Mouse (Mus musculus) liver, postnatal 0 days (tissue): Measurements from ENCODE around the gene Sgms1. TPM values are rescaled to one million over a fixed set of nuclear protein-coding genes. Genes with fewer than 3 reads are reported as not detected.

Experiments used
- ATAC-seq: fragments of 200-750 bp; cut with Nextera tagmentation; 2 replicates; pipeline ENCODE4 v1.8.0; 2017; ENCODE audit warnings: mild to moderate bottlenecking, moderate library complexity
- DNase-seq: peaks from one replicate; pipeline ENCODE4 v3.0.0-alpha.2; 2016
- H3K27ac ChIP-seq: fragments of 300-500 bp; sonication (generic); 2 replicates; pipeline ENCODE4 v1.5.1; 2014; ENCODE audit warnings: antibody characterized with exemption, moderate library complexity, mild to moderate bottlenecking, low read depth
- H3K27me3 ChIP-seq: fragments of 300-500 bp; sonication (generic); 2 replicates; pipeline ENCODE4 v1.6.1; 2014; ENCODE audit warnings: low read length, control low read depth, mixed read lengths; ENCODE audit not compliant: insufficient read depth
- H3K36me3 ChIP-seq: fragments of 300-500 bp; sonication (generic); replicated peaks from 2 replicates; pipeline ENCODE4 v1.6.1; 2014; ENCODE audit warnings: mild to moderate bottlenecking, control low read depth, low read length, moderate library complexity, mixed read lengths; ENCODE audit not compliant: insufficient read depth
- H3K4me1 ChIP-seq: fragments of 300-500 bp; sonication (generic); 2 replicates; pipeline ENCODE4 v1.6.1; 2014; ENCODE audit warnings: antibody characterized with exemption, mild to moderate bottlenecking, control low read depth; ENCODE audit not compliant: insufficient read depth
- H3K4me2 ChIP-seq: fragments of 300-500 bp; sonication (generic); 2 replicates; pipeline ENCODE4 v1.6.1; 2014; ENCODE audit warnings: low read depth, mild to moderate bottlenecking, low read length, moderate library complexity, mixed read lengths
- H3K4me3 ChIP-seq: fragments of 300-500 bp; sonication (generic); 2 replicates; pipeline ENCODE4 v1.5.1; 2014; ENCODE audit warnings: low read depth, low read length
- H3K9ac ChIP-seq: fragments of 300-500 bp; sonication (generic); replicated peaks from 2 replicates; pipeline ENCODE4 v1.6.1; 2014; ENCODE audit warnings: mild to moderate bottlenecking, moderate library complexity
- H3K9me3 ChIP-seq: fragments of 300-500 bp; sonication (generic); 2 replicates; pipeline ENCODE4 v1.6.1; 2016; ENCODE audit warnings: mild to moderate bottlenecking, control low read depth, low read length, mixed read lengths
- CTCF ChIP-seq: sonication (generic); IDR thresholded peaks from 2 replicates; pipeline ENCODE4 v1.5.1; 2016; ENCODE audit warnings: antibody characterized with exemption, low read depth
- EP300 ChIP-seq: IDR thresholded peaks from 2 replicates; pipeline ENCODE4 v1.6.1; 2016; ENCODE audit warnings: antibody characterized with exemption, low read depth, mild to moderate bottlenecking
- WGBS: fragments of 180-500 bp; shearing (Covaris S2); extraction: QIAGEN DNeasy Blood & Tissue Kit; methylation state at CpG from one replicate; pipeline ENCODE4 v1.1.7; 2014; ENCODE audit not compliant: insufficient replicate concordance; 5-methylcytosine and 5-hydroxymethylcytosine counted together
- polyA plus RNA-seq: library from polyadenylated mRNA; unstranded; fragments of >200 nt; fragmentation: Nextera tagmentation; extraction: Ambion mirVana; gene quantifications from 2 replicates; pipeline ENCODE4 v1.2.1, GENCODE M21; 2015

Sgms1 gene
- 16.0 and 17.4 TPM in 2 replicates for polyA plus RNA-seq

- Histone ChIP-seq H3K27ac (peak within 1 kb of the TSS; percentile 93), H3K4me1 (peaks cover 19% of the 10 kb centered on the region), H3K4me2 (peak within 1 kb of the TSS; percentile 97), H3K9ac (peak within 1 kb of the TSS; percentile 79), H3K36me3 (no peaks in the 10 kb centered on the region), H3K4me3 (peak within 1 kb of the TSS; percentile 82), H3K9me3 (no peaks in the 10 kb centered on the region), H3K27me3 (peaks cover 13% of the 10 kb centered on the region; the same call in 1 of the 2 replicates)
- TF ChIP-seq CTCF: no peak
- DNase-seq: peak; percentile 91
- 2% methylated on average over 53 of the region's 68 CpGs for WGBS
- peak; percentile 90 for ATAC-seq
Observed at GRCm38 (mm10) chr19:32389001-32389871, at the start of gene Sgms1. Gene Sgms1, minus strand, starts transcription at chr19:32389714.

DNA sequence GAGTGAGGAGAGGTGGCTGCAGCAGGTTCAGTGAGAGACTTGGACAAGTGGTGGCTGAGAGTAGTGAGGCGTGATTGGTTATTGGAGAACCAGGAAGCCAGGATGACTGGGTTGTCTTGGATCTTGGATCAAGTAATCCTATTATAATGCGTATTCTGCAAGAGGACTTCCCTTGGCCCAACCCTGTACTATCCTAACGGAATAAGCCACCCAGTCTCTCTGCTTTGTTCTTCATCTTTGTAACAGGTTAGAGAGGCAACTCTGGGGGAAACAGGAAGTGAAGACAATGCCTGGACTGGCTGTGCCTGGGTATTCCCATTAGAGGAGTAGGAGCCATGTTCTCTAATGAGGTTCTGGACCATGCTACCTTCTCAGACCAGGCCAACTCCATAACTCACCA lies 36.3 kb upstream of the Sgms1 start:
- TF ChIP-seq CTCF (no peak), EP300 (no peak)
- ATAC-seq (no peak), DNase-seq (no peak)
- Histone ChIP-seq H3K4me1 (no peaks in the 10 kb centered on the region), H3K4me3 (no peak overlapping the region), H3K9me3 (no peaks in the 10 kb centered on the region), H3K27ac (no peak overlapping the region), H3K4me2 (no peak overlapping the region), H3K27me3 (no peaks in the 10 kb centered on the region), H3K36me3 (no peaks in the 10 kb centered on the region), H3K9ac (no peak overlapping the region)
- 86% methylated on average over 3 of the region's 3 CpGs for WGBS

- no peak for DNase-seq
- Histone ChIP-seq H3K36me3 (no peaks in the 10 kb centered on the region), H3K4me2 (no peak overlapping the region), H3K9me3 (no peaks in the 10 kb centered on the region), H3K27me3 (no peaks in the 10 kb centered on the region), H3K4me3 (no peak overlapping the region), H3K27ac (no peak overlapping the region), H3K9ac (no peak overlapping the region), H3K4me1 (no peaks in the 10 kb centered on the region)
- TF ChIP-seq CTCF: no peak
- no peak for TF ChIP-seq EP300
- 83% methylated on average over 3 of the region's 3 CpGs for WGBS
- no peak for ATAC-seq
Observed at GRCm38 (mm10) chr19:32424706-32425105, 35.2 kb upstream of the Sgms1 start.

GRCm38 (mm10) chr19:32419069-32419468 lies 29.6 kb upstream of the Sgms1 start:
- DNase-seq: no peak
- Histone ChIP-seq H3K4me2 (no peak overlapping the region), H3K4me3 (no peak overlapping the region), H3K27ac (no peak overlapping the region), H3K27me3 (no peaks in the 10 kb centered on the region), H3K9ac (no peak overlapping the region), H3K36me3 (no peaks in the 10 kb centered on the region), H3K4me1 (no peaks in the 10 kb centered on the region), H3K9me3 (no peaks in the 10 kb centered on the region)
- WGBS: 66% methylated on average over 3 of the region's 3 CpGs
- ATAC-seq: no peak
- TF ChIP-seq CTCF: no peak
- TF ChIP-seq EP300: no peak

GRCm38 (mm10) chr19:32416692-32417317 lies 27.3 kb upstream of the Sgms1 start:
- Histone ChIP-seq H3K36me3 (no peaks in the 10 kb centered on the region), H3K4me2 (no peak overlapping the region), H3K4me1 (no peaks in the 10 kb centered on the region), H3K4me3 (no peak overlapping the region), H3K9ac (no peak overlapping the region), H3K27ac (no peak overlapping the region), H3K9me3 (no peaks in the 10 kb centered on the region), H3K27me3 (no peaks in the 10 kb centered on the region)
- no peak for DNase-seq
- WGBS: 65% methylated on average over 7 of the region's 7 CpGs
- ATAC-seq: no peak
- TF ChIP-seq CTCF (no peak), EP300 (0 out of 2 replicates have a peak, but pooled peaks have one; percentile 22)

DNA sequence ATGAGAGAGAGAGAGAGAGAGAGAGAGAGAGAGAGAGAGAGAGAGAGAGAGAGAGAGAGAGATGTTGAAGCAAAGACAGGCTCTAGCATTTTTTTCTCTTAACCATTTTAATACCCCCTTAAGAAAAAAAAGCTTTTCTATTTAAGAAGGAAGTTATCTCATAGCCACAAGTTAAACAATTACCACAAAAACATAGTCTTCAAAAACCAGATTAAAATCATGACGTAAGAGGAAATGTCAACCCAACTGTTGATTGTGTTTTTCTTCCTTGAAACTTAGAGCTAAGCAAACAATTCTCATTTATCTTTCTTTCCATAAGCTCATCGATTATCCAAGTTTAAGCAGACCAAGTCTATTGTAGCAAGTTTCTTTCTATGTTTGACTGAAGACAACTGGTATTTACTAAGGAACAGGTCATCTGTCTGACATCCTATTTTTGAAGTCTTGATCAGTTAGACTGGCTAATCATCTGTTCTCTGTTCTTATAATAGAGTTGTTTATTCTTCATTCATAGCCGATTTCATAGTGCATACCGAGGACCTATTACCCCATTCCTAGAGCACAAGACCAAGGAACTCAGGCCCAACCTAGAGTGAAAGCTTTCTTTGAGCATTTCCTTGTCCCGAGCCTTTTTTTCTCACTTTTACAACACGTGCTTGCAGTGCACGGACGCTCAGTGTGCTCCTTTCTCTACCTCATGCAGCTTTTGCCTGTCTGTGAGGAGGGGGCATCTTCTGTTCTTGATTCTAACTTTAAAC lies 20.3 kb upstream of the Sgms1 start:
- no peak for DNase-seq

More for the DNA sequence above, 20.3 kb upstream of the Sgms1 start:
- no peak overlapping the region for H3K4me3 ChIP-seq
- no peak overlapping the region for H3K4me2 ChIP-seq
- no peak overlapping the region for H3K27ac ChIP-seq
- no peaks in the 10 kb centered on the region for H3K36me3 ChIP-seq
- TF ChIP-seq CTCF: no peak
- whole genome bisulfite sequencing: 50% methylated on average over 8 of the region's 8 CpGs
- no peak for ATAC-seq
- no peaks in the 10 kb centered on the region for H3K4me1 ChIP-seq
- H3K9ac ChIP-seq: no peak overlapping the region
- H3K9me3 ChIP-seq: no peaks in the 10 kb centered on the region
- H3K27me3 ChIP-seq: no peaks in the 10 kb centered on the region
